Mouse (Mus musculus) cortical plate, adult 2 months (tissue): ENCODE measurements at regions not wholly inside any gene's neighbourhood (a gene's known extent, or its start where the extent isn't known, plus 50 kb on each side); places are given as distances from the start of the nearest gene placed in this dataset.

Experiments
- H3K27ac ChIP-seq: fragments of 200-500 bp; 2 replicates; pipeline ENCODE4 v1.5.1; 2012; ENCODE audit warnings: low read length, control low read depth, inconsistent platforms; ENCODE audit not compliant: insufficient read depth
- H3K4me1 ChIP-seq: fragments of 200-500 bp; 2 replicates; pipeline ENCODE4 v1.6.1; 2011; ENCODE audit warnings: low read length; ENCODE audit not compliant: control insufficient read depth, insufficient read depth
- H3K4me3 ChIP-seq: fragments of 200-500 bp; 2 replicates; pipeline ENCODE4 v1.5.1; 2011; ENCODE audit warnings: mild to moderate bottlenecking, low read length, control low read depth; ENCODE audit not compliant: insufficient read depth
- CTCF ChIP-seq: fragments of 200-500 bp; IDR thresholded peaks from 2 replicates; pipeline ENCODE4 v1.5.1; 2011; ENCODE audit warnings: mild to moderate bottlenecking, control low read depth, low read length; ENCODE audit not compliant: insufficient read depth; ENCODE audit errors: extremely low read depth
- POLR2A ChIP-seq: fragments of 200-500 bp; IDR thresholded peaks from 2 replicates; pipeline ENCODE4 v1.6.1; 2011; ENCODE audit warnings: mild to moderate bottlenecking, low read length, control low read depth; ENCODE audit not compliant: insufficient read depth; ENCODE audit errors: extremely low read depth

- Histone ChIP-seq H3K4me1 (no peaks in the 10 kb centered on the region), H3K27ac (no peak overlapping the region), H3K4me3 (no peak overlapping the region)
- TF ChIP-seq POLR2A (no peak), CTCF (no peak)
Measured at GRCm38 (mm10) chr8:109079223-109079622, 414.6 kb upstream of the Pmfbp1 start.

DNA sequence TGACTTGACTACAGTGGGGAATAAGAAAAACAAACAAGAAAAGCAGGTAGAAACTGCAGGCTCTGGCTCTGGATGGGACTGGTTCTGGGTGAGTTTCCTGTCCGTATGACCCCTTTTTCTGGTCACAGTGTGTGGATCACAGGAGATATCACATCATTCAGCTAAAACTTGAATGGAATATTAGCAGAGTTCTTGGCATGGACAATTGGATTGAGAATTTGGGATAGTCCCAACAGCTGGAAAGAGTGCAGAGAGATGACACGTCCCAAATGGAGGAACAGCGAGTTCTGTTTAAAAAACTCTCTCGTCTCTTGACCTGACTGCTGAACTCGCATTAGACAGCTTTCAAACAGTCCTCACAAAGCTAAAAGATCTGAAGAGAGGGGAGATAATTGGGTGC lies 412.5 kb upstream of the Pmfbp1 start:
- Histone ChIP-seq H3K4me3 (no peak overlapping the region), H3K4me1 (no peaks in the 10 kb centered on the region), H3K27ac (no peak overlapping the region)
- no peak for TF ChIP-seq CTCF
- no peak for TF ChIP-seq POLR2A

GRCm38 (mm10) chr8:109085134-109085533 lies 408.7 kb upstream of the Pmfbp1 start:
- TF ChIP-seq POLR2A (no peak), CTCF (no peak)
- Histone ChIP-seq H3K27ac (no peak overlapping the region), H3K4me1 (no peaks in the 10 kb centered on the region), H3K4me3 (no peak overlapping the region)

GRCm38 (mm10) chr8:109087781-109088180 lies 406.0 kb upstream of the Pmfbp1 start:
- no peak overlapping the region for H3K27ac ChIP-seq
- no peak overlapping the region for H3K4me3 ChIP-seq
- no peaks in the 10 kb centered on the region for H3K4me1 ChIP-seq
- TF ChIP-seq POLR2A (no peak), CTCF (no peak)

DNA sequence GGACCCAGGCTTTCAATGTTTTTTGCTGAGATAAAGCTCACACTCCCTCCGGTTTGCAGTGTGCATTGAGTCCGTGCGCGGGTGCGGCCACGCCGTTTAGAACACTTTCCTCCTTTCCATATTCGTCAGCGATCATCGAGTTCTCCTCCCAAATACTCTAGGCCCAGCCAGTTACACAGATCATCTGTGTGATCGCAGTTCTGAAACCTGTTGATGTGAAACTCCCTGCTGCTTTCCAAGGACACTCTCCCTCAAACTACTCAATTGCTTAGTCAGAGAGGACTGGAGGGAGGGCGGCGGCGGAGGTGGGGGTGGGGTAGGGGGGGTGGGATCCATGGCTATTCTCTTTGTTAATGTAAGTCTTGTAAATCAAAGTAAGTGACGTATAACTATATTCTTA lies 394.2 kb upstream of the Pmfbp1 start:
- H3K4me3 ChIP-seq = no peak overlapping the region
- H3K4me1 ChIP-seq = no peaks in the 10 kb centered on the region
- H3K27ac ChIP-seq = no peak overlapping the region
- TF ChIP-seq CTCF (no peak), POLR2A (no peak)

DNA sequence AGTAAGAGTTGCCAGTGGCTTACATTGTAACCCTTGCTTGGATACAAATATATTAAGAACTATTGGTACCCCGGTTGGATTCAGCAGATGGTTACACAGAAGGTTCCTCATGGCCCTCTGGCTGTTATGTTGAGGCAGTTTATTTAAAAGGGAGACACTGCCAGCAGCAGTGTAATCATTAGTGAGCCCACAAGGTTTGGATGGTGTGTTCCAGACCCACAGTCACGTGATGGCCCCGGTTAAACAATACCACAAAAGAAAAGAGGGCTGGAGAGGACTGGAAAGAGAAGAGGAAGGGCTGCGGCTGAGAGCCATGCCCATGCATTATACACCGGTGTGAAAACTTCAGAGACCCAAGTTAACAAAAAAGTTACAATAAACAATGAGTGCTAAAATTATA lies 392.4 kb upstream of the Pmfbp1 start:
- Histone ChIP-seq H3K27ac (no peak overlapping the region), H3K4me3 (no peak overlapping the region), H3K4me1 (no peaks in the 10 kb centered on the region)
- TF ChIP-seq POLR2A (no peak), CTCF (no peak)

DNA sequence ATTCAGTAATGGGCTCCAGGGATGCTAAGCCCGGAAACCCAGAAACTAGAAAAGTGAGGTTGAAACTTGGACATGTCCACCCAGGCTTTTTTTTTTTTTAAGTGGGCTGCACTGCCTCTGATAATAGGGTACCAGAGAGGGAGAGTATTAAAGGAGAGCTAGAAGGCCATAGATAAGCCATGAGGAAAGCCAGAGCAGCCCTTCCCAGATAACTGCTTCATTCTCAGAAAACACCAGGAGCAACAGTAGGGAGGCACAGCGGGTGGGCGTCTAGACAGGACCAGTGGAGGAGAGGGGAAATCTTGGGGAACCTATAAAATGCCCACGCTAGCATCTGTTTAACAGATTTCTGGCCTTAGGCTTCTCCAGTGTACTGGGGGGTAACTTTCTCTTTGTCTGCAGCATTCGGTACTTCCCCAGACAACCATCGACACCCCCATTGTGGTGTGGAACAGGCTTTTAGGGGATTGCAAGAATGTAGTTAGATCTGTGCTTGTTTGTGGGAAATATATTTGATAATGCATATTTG lies 389.0 kb upstream of the Pmfbp1 start:
- Histone ChIP-seq H3K27ac (no peak overlapping the region), H3K4me1 (no peaks in the 10 kb centered on the region), H3K4me3 (no peak overlapping the region)
- TF ChIP-seq CTCF = no peak
- TF ChIP-seq POLR2A = no peak

DNA sequence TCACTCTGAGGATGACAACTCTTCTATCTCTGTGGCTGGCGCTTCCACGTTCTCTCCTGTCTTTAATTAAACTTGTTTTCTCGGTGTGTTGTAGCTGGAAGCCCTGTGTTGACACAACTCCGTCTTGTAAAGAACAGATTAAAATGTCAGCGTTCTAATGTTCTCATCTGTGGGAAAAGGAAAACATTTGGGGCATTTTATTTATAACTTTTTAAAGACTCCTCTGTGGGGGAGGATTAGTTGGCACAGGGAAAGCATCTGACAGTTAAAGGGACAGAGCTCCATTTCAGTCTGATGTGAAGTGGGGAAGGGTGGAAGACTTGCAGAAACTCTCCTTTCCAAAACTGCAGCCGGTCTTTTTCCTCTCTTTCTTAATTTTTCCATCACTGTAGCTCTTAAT lies 388.1 kb upstream of the Pmfbp1 start:
- Histone ChIP-seq H3K4me3 (no peak overlapping the region), H3K27ac (no peak overlapping the region), H3K4me1 (no peaks in the 10 kb centered on the region)
- TF ChIP-seq POLR2A (no peak), CTCF (no peak)

DNA sequence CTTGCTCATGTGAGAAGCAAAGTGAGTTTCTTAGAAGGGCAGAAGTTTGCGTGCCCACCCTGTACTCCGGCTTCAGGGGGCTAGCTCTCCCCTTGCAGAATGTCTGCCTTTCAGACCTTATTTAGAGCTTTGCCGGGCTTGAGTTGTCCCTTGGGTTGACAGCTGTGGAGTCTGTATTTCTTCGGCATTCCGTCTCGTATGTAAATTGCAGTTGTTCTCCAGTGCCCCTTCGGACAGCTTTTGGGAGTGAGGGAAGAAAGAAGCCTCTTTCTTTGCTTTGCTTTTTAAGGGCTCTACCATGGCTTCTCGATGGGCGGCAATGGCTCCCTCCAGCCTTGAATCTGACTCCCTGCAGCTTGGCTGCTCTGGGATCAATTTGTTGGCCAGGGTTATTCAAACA lies 386.9 kb upstream of the Pmfbp1 start:
- H3K27ac ChIP-seq = no peak overlapping the region
- no peaks in the 10 kb centered on the region for H3K4me1 ChIP-seq
- TF ChIP-seq CTCF = no peak
- TF ChIP-seq POLR2A = no peak
- H3K4me3 ChIP-seq = no peak overlapping the region

GRCm38 (mm10) chr8:109107762-109108161 lies 386.1 kb upstream of the Pmfbp1 start:
- H3K4me1 ChIP-seq = no peaks in the 10 kb centered on the region
- no peak for TF ChIP-seq POLR2A
- TF ChIP-seq CTCF = no peak
- no peak overlapping the region for H3K27ac ChIP-seq
- H3K4me3 ChIP-seq = no peak overlapping the region

- no peak for TF ChIP-seq CTCF
- no peak for TF ChIP-seq POLR2A
- Histone ChIP-seq H3K4me1 (no peaks in the 10 kb centered on the region), H3K4me3 (no peak overlapping the region), H3K27ac (no peak overlapping the region)
Measured at GRCm38 (mm10) chr8:109109390-109109789, 384.4 kb upstream of the Pmfbp1 start.
